Mouse (Mus musculus): Measurements from ENCODE around the gene Nipsnap1.

DNA sequence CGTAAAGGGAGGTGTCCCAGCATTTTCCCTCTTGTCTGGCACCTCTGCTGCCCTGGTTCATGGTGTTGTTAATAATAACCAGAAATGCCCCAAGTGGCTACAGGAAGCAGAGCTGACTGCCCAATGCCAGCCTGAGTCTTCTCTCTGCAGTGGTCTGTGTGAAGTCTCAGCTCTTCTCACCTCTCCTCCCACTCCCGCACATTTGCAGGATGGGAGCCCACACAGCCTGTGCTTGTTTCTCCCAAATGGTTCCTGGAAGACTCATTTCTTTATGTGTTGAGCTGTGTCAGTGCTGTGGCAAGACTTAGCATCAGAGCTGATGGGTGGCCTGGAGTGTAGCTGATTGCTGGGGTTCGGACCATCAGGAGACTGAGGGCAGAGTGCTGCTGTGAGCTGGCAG is 53.5 kb downstream of the Nipsnap1 start:
- TF ChIP-seq RAD21 (IDR thresholded peaks at IDR 0.05; ENCODE audit: low read depth, low read length), result no peak
- TF ChIP-seq SMC3 (IDR thresholded peaks at IDR 0.05; ENCODE audit: low read depth, low read length), result no peak
- no peak for TF ChIP-seq EP300 (IDR thresholded peaks at IDR 0.05; ENCODE audit: low read length)
- no peak for TF ChIP-seq CTCF (conservative IDR thresholded peaks at IDR 0.05 in 1 of 2, IDR thresholded peaks at IDR 0.05 in 1 of 2; ENCODE audit: low read depth in 2 of 2, low read length in 2 of 2)
- no peak; the same call in 1 of the 2 replicates for TF ChIP-seq POLR2A (IDR thresholded peaks at IDR 0.05; ENCODE audit: low read depth, low read length)
- TF ChIP-seq USF2 (conservative IDR thresholded peaks at IDR 0.05; ENCODE audit: low read depth, low read length), result no peak
- TF ChIP-seq ZC3H11A (IDR thresholded peaks at IDR 0.05; ENCODE audit: low read depth, low read length), result no peak

Measured in CH12.LX (cell line).